Mouse (Mus musculus) neural tube, embryonic 12.5 days (tissue): ENCODE data around the gene Adamtsl2. TPM values are rescaled to one million over a fixed set of nuclear protein-coding genes. Genes with fewer than 3 reads are reported as not detected.

ENCODE experiments used
- ATAC-seq: fragments of 200-750 bp; cut with Nextera tagmentation; 2 replicates; pipeline ENCODE4 v1.8.0; 2017; ENCODE audit warnings: low read depth, mild to moderate bottlenecking, moderate TSS enrichment, moderate library complexity; ENCODE audit not compliant: low FRiP score
- H3K27ac ChIP-seq: fragments of 300-500 bp; sonication (generic); 2 replicates; pipeline ENCODE4 v1.5.1; 2016
- H3K27me3 ChIP-seq: fragments of 300-500 bp; sonication (generic); replicated peaks from 2 replicates; pipeline ENCODE4 v1.6.1; 2016; ENCODE audit warnings: mild to moderate bottlenecking
- H3K36me3 ChIP-seq: fragments of 300-500 bp; sonication (generic); 2 replicates; pipeline ENCODE4 v1.6.1; 2016; ENCODE audit warnings: mild to moderate bottlenecking
- H3K4me1 ChIP-seq: fragments of 300-500 bp; sonication (generic); 2 replicates; pipeline ENCODE4 v1.6.1; 2016
- H3K4me2 ChIP-seq: fragments of 300-500 bp; sonication (generic); replicated peaks from 2 replicates; pipeline ENCODE4 v1.6.1; 2016; ENCODE audit warnings: mild to moderate bottlenecking
- H3K4me3 ChIP-seq: fragments of 300-500 bp; sonication (generic); 2 replicates; pipeline ENCODE4 v1.5.1; 2016
- H3K9ac ChIP-seq: fragments of 300-500 bp; sonication (generic); 2 replicates; pipeline ENCODE4 v1.6.1; 2016; ENCODE audit warnings: mild to moderate bottlenecking
- H3K9me3 ChIP-seq: fragments of 300-500 bp; sonication (generic); 2 replicates; pipeline ENCODE4 v1.6.1; 2016; ENCODE audit warnings: mild to moderate bottlenecking
- WGBS: fragments of 180-500 bp; shearing (Covaris S2); methylation state at CpG from one replicate; pipeline ENCODE4 v1.1.7; 2016; 5-methylcytosine and 5-hydroxymethylcytosine counted together
- polyA plus RNA-seq: library from polyadenylated mRNA; unstranded; fragments of >200 nt; fragmentation: Nextera tagmentation; extraction: Ambion mirVana; gene quantifications from 2 replicates; pipeline ENCODE4 v1.2.1, GENCODE M21; 2016

The Adamtsl2 gene
- polyA plus RNA-seq, 1 experiment from 2014 or later = 9.3 TPM

- no peak overlapping the region for H3K4me3 ChIP-seq
- ATAC-seq = no peak
- H3K36me3 ChIP-seq = no peaks in the 10 kb centered on the region
- no peaks in the 10 kb centered on the region for H3K9me3 ChIP-seq
- H3K27ac ChIP-seq = no peak overlapping the region
- H3K4me2 ChIP-seq = no peak overlapping the region
- WGBS = 71% methylated on average over 10 of the region's 10 CpGs
- H3K9ac ChIP-seq = no peak overlapping the region
- 0 out of 2 replicates have a peak, but pooled peaks cover 2% of the 10 kb centered on the region for H3K27me3 ChIP-seq
- peaks cover 23% of the 10 kb centered on the region for H3K4me1 ChIP-seq
Observed at GRCm38 (mm10) chr2:27077655-27078244, 1.4 kb upstream of the Adamtsl2 start.

GRCm38 (mm10) chr2:27078312-27078711 is 867 bp upstream of the Adamtsl2 start:
- no peak for ATAC-seq
- no peak overlapping the region for H3K9ac ChIP-seq
- H3K9me3 ChIP-seq = no peaks in the 10 kb centered on the region
- no peak overlapping the region for H3K4me3 ChIP-seq
- H3K4me2 ChIP-seq = no peak overlapping the region
- H3K36me3 ChIP-seq = no peaks in the 10 kb centered on the region
- H3K4me1 ChIP-seq = peaks cover 23% of the 10 kb centered on the region
- H3K27me3 ChIP-seq = 0 out of 2 replicates have a peak, but pooled peaks cover 2% of the 10 kb centered on the region
- H3K27ac ChIP-seq = no peak overlapping the region
- WGBS = 56% methylated on average over 2 of the region's 2 CpGs

GRCm38 (mm10) chr2:27079649-27080048 is 470 bp downstream of the Adamtsl2 start:
- Histone ChIP-seq H3K9ac (no peak overlapping the region), H3K4me2 (peak overlapping the region; percentile 44), H3K36me3 (no peaks in the 10 kb centered on the region), H3K4me1 (peaks cover 23% of the 10 kb centered on the region), H3K4me3 (peak overlapping the region; percentile 7; the same call in 1 of the 2 replicates), H3K9me3 (no peaks in the 10 kb centered on the region), H3K27me3 (0 out of 2 replicates have a peak, but pooled peaks cover 2% of the 10 kb centered on the region), H3K27ac (no peak overlapping the region)
- WGBS = 63% methylated on average over 2 of the region's 2 CpGs
- ATAC-seq = peak; percentile 57

GRCm38 (mm10) chr2:27083761-27084475 is 4.7 kb downstream of the Adamtsl2 start:
- H3K4me2 ChIP-seq = no peak overlapping the region
- H3K4me1 ChIP-seq = peaks cover 13% of the 10 kb centered on the region
- H3K27me3 ChIP-seq = 0 out of 2 replicates have a peak, but pooled peaks cover under 1% of the 10 kb centered on the region
- no peaks in the 10 kb centered on the region for H3K36me3 ChIP-seq
- WGBS = 74% methylated on average over 12 of the region's 12 CpGs
- no peaks in the 10 kb centered on the region for H3K9me3 ChIP-seq
- no peak overlapping the region for H3K9ac ChIP-seq
- no peak overlapping the region for H3K4me3 ChIP-seq
- H3K27ac ChIP-seq = no peak overlapping the region
- ATAC-seq = no peak

GRCm38 (mm10) chr2:27084963-27085362 is 5.8 kb downstream of the Adamtsl2 start:
- Histone ChIP-seq H3K4me3 (no peak overlapping the region), H3K27me3 (no peaks in the 10 kb centered on the region), H3K9me3 (no peaks in the 10 kb centered on the region), H3K9ac (no peak overlapping the region), H3K36me3 (no peaks in the 10 kb centered on the region), H3K4me2 (no peak overlapping the region), H3K4me1 (peaks cover 2% of the 10 kb centered on the region), H3K27ac (no peak overlapping the region)
- no peak for ATAC-seq
- WGBS = 48% methylated on average over 8 of the region's 8 CpGs

GRCm38 (mm10) chr2:27085801-27086200 is 6.6 kb downstream of the Adamtsl2 start:
- Histone ChIP-seq H3K36me3 (no peaks in the 10 kb centered on the region), H3K9ac (no peak overlapping the region), H3K4me1 (no peaks in the 10 kb centered on the region), H3K4me3 (no peak overlapping the region), H3K27me3 (no peaks in the 10 kb centered on the region), H3K27ac (no peak overlapping the region), H3K4me2 (no peak overlapping the region), H3K9me3 (no peaks in the 10 kb centered on the region)
- 53% methylated on average over 2 of the region's 2 CpGs for WGBS
- no peak for ATAC-seq

- Histone ChIP-seq H3K36me3 (no peaks in the 10 kb centered on the region), H3K4me1 (no peaks in the 10 kb centered on the region), H3K27ac (no peak overlapping the region), H3K27me3 (no peaks in the 10 kb centered on the region), H3K9me3 (no peaks in the 10 kb centered on the region), H3K4me3 (no peak overlapping the region), H3K9ac (no peak overlapping the region), H3K4me2 (no peak overlapping the region)
- 89% methylated on average over 4 of the region's 4 CpGs for WGBS
- ATAC-seq = no peak
Observed at GRCm38 (mm10) chr2:27086483-27087010, 7.4 kb downstream of the Adamtsl2 start.

- H3K27ac ChIP-seq = no peak overlapping the region
- no peak overlapping the region for H3K9ac ChIP-seq
- ATAC-seq = no peak
- no peak overlapping the region for H3K4me3 ChIP-seq
- H3K9me3 ChIP-seq = no peaks in the 10 kb centered on the region
- H3K27me3 ChIP-seq = no peaks in the 10 kb centered on the region
- 91% methylated on average over 5 of the region's 5 CpGs for WGBS
- no peak overlapping the region for H3K4me2 ChIP-seq
- H3K4me1 ChIP-seq = no peaks in the 10 kb centered on the region
- H3K36me3 ChIP-seq = no peaks in the 10 kb centered on the region
Observed at GRCm38 (mm10) chr2:27087581-27087980, 8.4 kb downstream of the Adamtsl2 start.

- Histone ChIP-seq H3K4me2 (no peak overlapping the region), H3K9ac (no peak overlapping the region), H3K4me1 (no peaks in the 10 kb centered on the region), H3K27me3 (no peaks in the 10 kb centered on the region), H3K9me3 (no peaks in the 10 kb centered on the region), H3K36me3 (no peaks in the 10 kb centered on the region), H3K4me3 (no peak overlapping the region), H3K27ac (no peak overlapping the region)
- ATAC-seq = no peak
- WGBS = 72% methylated on average over 18 of the region's 18 CpGs
Observed at GRCm38 (mm10) chr2:27088071-27088644, 9.0 kb downstream of the Adamtsl2 start.

- no peaks in the 10 kb centered on the region for H3K4me1 ChIP-seq
- ATAC-seq = no peak
Observed at GRCm38 (mm10) chr2:27088700-27089099, 9.5 kb downstream of the Adamtsl2 start.

GRCm38 (mm10) chr2:27089238-27089637 is 10.1 kb downstream of the Adamtsl2 start:
- Histone ChIP-seq H3K9ac (no peak overlapping the region), H3K4me2 (no peak overlapping the region), H3K4me3 (no peak overlapping the region), H3K9me3 (no peaks in the 10 kb centered on the region), H3K27ac (no peak overlapping the region), H3K27me3 (no peaks in the 10 kb centered on the region), H3K36me3 (no peaks in the 10 kb centered on the region), H3K4me1 (no peaks in the 10 kb centered on the region)
- no peak for ATAC-seq
- WGBS = 83% methylated on average over 1 of the region's 1 CpGs

More at GRCm38 (mm10) chr2:27088700-27089099, 9.5 kb downstream of the Adamtsl2 start:
- Histone ChIP-seq H3K27ac (no peak overlapping the region), H3K27me3 (no peaks in the 10 kb centered on the region), H3K36me3 (no peaks in the 10 kb centered on the region), H3K4me3 (no peak overlapping the region), H3K9me3 (no peaks in the 10 kb centered on the region), H3K9ac (no peak overlapping the region), H3K4me2 (no peak overlapping the region)
- WGBS = 72% methylated on average over 5 of the region's 5 CpGs

GRCm38 (mm10) chr2:27095178-27095577 is 16.0 kb downstream of the Adamtsl2 start:
- Histone ChIP-seq H3K9ac (no peak overlapping the region), H3K4me2 (no peak overlapping the region), H3K4me1 (peaks cover 14% of the 10 kb centered on the region), H3K4me3 (no peak overlapping the region), H3K27ac (no peak overlapping the region), H3K27me3 (no peaks in the 10 kb centered on the region), H3K36me3 (no peaks in the 10 kb centered on the region), H3K9me3 (no peaks in the 10 kb centered on the region)
- ATAC-seq = no peak
- 95% methylated on average over 7 of the region's 7 CpGs for WGBS
